Mouse (Mus musculus): ENCODE data around the gene Vmn1r111.
"Not testable (repeated sequence)": the region's sequence is repeated elsewhere in the genome, so short reads cannot be mapped to it uniquely, and the experiment has no call there.

DNA sequence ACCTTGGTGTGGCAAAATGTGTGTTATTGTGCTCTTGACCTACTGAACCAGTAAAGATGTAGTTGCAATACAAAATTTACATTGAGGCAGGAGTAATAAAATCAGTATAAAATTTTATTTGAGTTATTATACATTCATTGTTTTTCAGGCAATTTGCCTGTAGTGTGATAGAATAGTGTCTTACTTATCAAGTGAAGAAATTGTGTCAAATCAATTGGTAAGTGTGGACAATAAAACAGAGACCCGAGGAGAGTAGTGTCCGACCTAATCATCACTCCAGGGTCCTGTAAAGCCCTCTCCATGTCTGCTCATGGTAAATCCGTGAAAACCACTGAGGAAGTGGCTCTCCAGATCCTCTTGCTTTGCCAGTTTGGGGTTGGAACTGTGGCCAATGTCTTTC is 34.4 kb downstream of the Vmn1r111 start, which contains the start of gene Vmn1r107:
- not testable (repeated sequence) for TF ChIP-seq CTCF (IDR thresholded peaks at IDR 0.05; ENCODE audit: borderline replicate concordance, insufficient read depth, low read length); POLR2A (IDR thresholded peaks at IDR 0.05; ENCODE audit: low read depth, low read length)
